Mouse (Mus musculus) myocyte (in vitro differentiated cells): ENCODE data around the gene Zfp800. TPM values are rescaled to one million over a fixed set of nuclear protein-coding genes. Genes with fewer than 3 reads are reported as not detected.
A peak's percentile ranks its signal among the peaks of the same experiment; 100 is the strongest.

Experiments
- H3K27me3 ChIP-seq: one replicate; pipeline ENCODE4 v1.6.1; 2011; ENCODE audit not compliant: control insufficient read depth, insufficient read depth, insufficient read length
- H3K36me3 ChIP-seq: one replicate; pipeline ENCODE4 v1.6.1; 2011; ENCODE audit not compliant: control insufficient read depth, insufficient read depth
- H3K4me2 ChIP-seq: one replicate; pipeline ENCODE4 v1.6.1; 2011; ENCODE audit warnings: low read depth, control low read depth
- H3K4me3 ChIP-seq: one replicate; pipeline ENCODE4 v1.5.1; 2011; ENCODE audit warnings: mild to moderate bottlenecking, control low read depth, moderate library complexity
- H3K79me2 ChIP-seq: one replicate; pipeline ENCODE4 v1.6.1; 2011; ENCODE audit not compliant: control insufficient read depth, insufficient read depth
- H3ac ChIP-seq: one replicate; pipeline ENCODE4 v1.6.1; 2011; ENCODE audit not compliant: control insufficient read depth, insufficient read length
- CEBPB ChIP-seq: IDR thresholded peaks from 2 replicates; pipeline ENCODE4 v1.6.1; 2011; ENCODE audit warnings: mild to moderate bottlenecking, moderate library complexity; ENCODE audit not compliant: poor library complexity, insufficient read depth, severe bottlenecking
- E2F4 ChIP-seq: IDR thresholded peaks from one replicate; pipeline ENCODE4 v1.6.1; 2011; ENCODE audit warnings: mild to moderate bottlenecking, control low read depth, moderate library complexity; ENCODE audit not compliant: insufficient read depth
- MAX ChIP-seq: IDR thresholded peaks from one replicate; pipeline ENCODE4 v1.6.1; 2011; ENCODE audit warnings: low read depth, mild to moderate bottlenecking, control low read depth
- MYOD1 ChIP-seq, 3 experiments: IDR thresholded peaks; one replicate each; pipeline ENCODE4 v1.6.1; 2011; ENCODE audit warnings: control low read depth in 2 of 3, low read depth in 2 of 3, mild to moderate bottlenecking in 2 of 3, moderate library complexity in 1 of 3; ENCODE audit not compliant: insufficient read length in 2 of 3, control insufficient read depth in 1 of 3
- MYOG ChIP-seq, 3 experiments: IDR thresholded peaks; one replicate each; pipeline ENCODE4 v1.6.1; 2011; ENCODE audit warnings: control low read depth in 2 of 3, low read depth in 2 of 3, mild to moderate bottlenecking in 2 of 3; ENCODE audit not compliant: insufficient read length in 2 of 3, control insufficient read depth in 1 of 3, insufficient read depth in 1 of 3
- POLR2A ChIP-seq: IDR thresholded peaks from one replicate; pipeline ENCODE4 v1.6.1; 2011; ENCODE audit warnings: low read depth, mild to moderate bottlenecking, control low read depth, moderate library complexity; ENCODE audit not compliant: insufficient read length
- POLR2AphosphoS2 ChIP-seq: IDR thresholded peaks from one replicate; pipeline ENCODE4 v1.6.1; 2011; ENCODE audit warnings: low read depth, control low read depth; ENCODE audit not compliant: insufficient read length
- REST ChIP-seq: IDR thresholded peaks from one replicate; pipeline ENCODE4 v1.6.1; 2011; ENCODE audit warnings: mild to moderate bottlenecking, control low read depth, moderate library complexity; ENCODE audit not compliant: insufficient read depth, insufficient read length
- SRF ChIP-seq: IDR thresholded peaks from one replicate; pipeline ENCODE4 v1.6.1; 2011; ENCODE audit warnings: low read depth; ENCODE audit not compliant: control insufficient read depth, insufficient read length
- TCF12 ChIP-seq: IDR thresholded peaks from one replicate; pipeline ENCODE4 v1.6.1; 2011; ENCODE audit warnings: mild to moderate bottlenecking, control low read depth; ENCODE audit not compliant: poor library complexity, insufficient read depth, severe bottlenecking
- TCF3 ChIP-seq: IDR thresholded peaks from one replicate; pipeline ENCODE4 v1.6.1; 2011; ENCODE audit warnings: low read depth, control low read depth; ENCODE audit not compliant: insufficient read length
- USF1 ChIP-seq: IDR thresholded peaks from one replicate; pipeline ENCODE4 v1.6.1; 2011; ENCODE audit warnings: low read depth, mild to moderate bottlenecking, control low read depth, moderate library complexity
- polyA plus RNA-seq: library from polyadenylated mRNA; unstranded; fragments of >200 nt; fragmentation: generic; extraction: Trizol; gene quantifications from one replicate; pipeline ENCODE4 v1.2.1, GENCODE M21; 2012; ENCODE audit warnings: missing spikeins

Gene Zfp800
- polyA plus RNA-seq, 1 experiment = 2.0 TPM

- H3ac ChIP-seq = peak overlapping the region; percentile 19
- H3K4me3 ChIP-seq = no peak overlapping the region
- TF ChIP-seq TCF12 (no peak), MYOD1 (IDR thresholded peaks at IDR 0.05; ENCODE audit: control insufficient read depth in 1 of 3, insufficient read length in 2 of 3, low read depth in 2 of 3) (no peak), REST (no peak), MYOG (IDR thresholded peaks at IDR 0.05; ENCODE audit: control insufficient read depth in 1 of 3, insufficient read depth in 1 of 3, insufficient read length in 2 of 3, low read depth in 2 of 3) (no peak), USF1 (no peak), POLR2AphosphoS2 (no peak), E2F4 (no peak), SRF (no peak), CEBPB (no peak), POLR2A (no peak), TCF3 (no peak), MAX (no peak)
- no peaks in the 10 kb centered on the region for H3K79me2 ChIP-seq
- no peaks in the 10 kb centered on the region for H3K36me3 ChIP-seq
- H3K4me2 ChIP-seq = peak overlapping the region; percentile 64
- H3K27me3 ChIP-seq = no peaks in the 10 kb centered on the region
Measured at GRCm38 (mm10) chr6:28214658-28215267, 183.0 kb downstream of the Zfp800 start.

DNA sequence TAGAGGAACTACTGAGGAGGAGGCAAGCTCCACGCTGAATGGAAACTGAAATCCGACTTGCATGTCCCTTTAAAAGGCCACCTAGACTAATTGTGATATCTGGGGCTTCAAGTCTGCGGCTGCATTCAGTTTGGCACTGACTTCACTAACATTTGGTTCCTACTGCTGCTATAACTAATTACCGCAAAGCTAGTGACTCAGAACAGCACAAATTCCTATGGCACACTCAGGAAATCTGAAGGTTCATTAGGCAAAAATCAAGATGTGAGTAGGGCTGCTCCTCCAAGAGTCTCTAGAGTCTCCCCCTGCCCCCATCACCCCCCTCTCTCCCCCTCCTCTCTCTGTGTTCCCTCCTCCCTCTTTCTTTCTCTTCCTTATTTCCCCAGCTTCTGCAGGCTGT is 194.4 kb downstream of the Zfp800 start:
- H3K4me2 ChIP-seq = no peak overlapping the region
- no peak overlapping the region for H3K4me3 ChIP-seq
- H3K79me2 ChIP-seq = no peaks in the 10 kb centered on the region
- no peaks in the 10 kb centered on the region for H3K27me3 ChIP-seq
- H3ac ChIP-seq = no peak overlapping the region
- H3K36me3 ChIP-seq = no peaks in the 10 kb centered on the region
- no peak for TF ChIP-seq MYOD1 (IDR thresholded peaks at IDR 0.05; ENCODE audit: control insufficient read depth in 1 of 3, insufficient read length in 2 of 3, low read depth in 2 of 3)
- TF ChIP-seq REST = no peak
- TF ChIP-seq POLR2A = no peak
- no peak for TF ChIP-seq USF1
- no peak for TF ChIP-seq E2F4
- no peak for TF ChIP-seq TCF3
- no peak for TF ChIP-seq POLR2AphosphoS2
- no peak for TF ChIP-seq CEBPB
- no peak for TF ChIP-seq MAX
- TF ChIP-seq SRF = no peak
- no peak for TF ChIP-seq MYOG (IDR thresholded peaks at IDR 0.05; ENCODE audit: control insufficient read depth in 1 of 3, insufficient read depth in 1 of 3, insufficient read length in 2 of 3, low read depth in 2 of 3)
- TF ChIP-seq TCF12 = no peak

DNA sequence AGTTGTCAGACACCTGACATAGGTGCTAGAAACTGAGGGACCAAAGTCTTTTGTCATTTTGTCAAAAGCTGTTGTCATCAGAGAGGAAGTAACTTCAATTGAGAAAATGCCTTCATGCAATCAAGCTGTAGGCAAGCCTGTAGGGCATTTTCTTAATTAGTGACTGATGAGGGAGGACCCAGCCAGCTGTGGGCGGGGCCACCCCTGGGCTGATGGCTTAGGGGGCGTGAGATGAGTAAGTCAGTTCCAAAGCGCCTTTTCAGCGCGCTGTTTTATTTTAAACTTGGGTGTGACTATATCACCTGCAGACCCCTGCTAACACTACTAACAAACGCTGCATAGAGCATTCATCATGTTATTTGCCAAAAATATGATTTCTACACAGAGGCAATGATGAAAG is 195.0 kb downstream of the Zfp800 start:
- H3K4me3 ChIP-seq = no peak overlapping the region
- H3ac ChIP-seq = no peak overlapping the region
- TF ChIP-seq MYOG (IDR thresholded peaks at IDR 0.05; ENCODE audit: control insufficient read depth in 1 of 3, insufficient read depth in 1 of 3, insufficient read length in 2 of 3, low read depth in 2 of 3) (no peak), MYOD1 (IDR thresholded peaks at IDR 0.05; ENCODE audit: control insufficient read depth in 1 of 3, insufficient read length in 2 of 3, low read depth in 2 of 3) (no peak), TCF12 (no peak), USF1 (no peak), CEBPB (no peak), MAX (no peak), POLR2A (no peak)
- H3K4me2 ChIP-seq = no peak overlapping the region
- no peaks in the 10 kb centered on the region for H3K27me3 ChIP-seq
- no peaks in the 10 kb centered on the region for H3K36me3 ChIP-seq
- no peaks in the 10 kb centered on the region for H3K79me2 ChIP-seq

GRCm38 (mm10) chr6:28193901-28194300 is 203.9 kb downstream of the Zfp800 start:
- H3K36me3 ChIP-seq = no peaks in the 10 kb centered on the region
- no peaks in the 10 kb centered on the region for H3K79me2 ChIP-seq
- no peak overlapping the region for H3K4me3 ChIP-seq
- no peak overlapping the region for H3K4me2 ChIP-seq
- no peak overlapping the region for H3ac ChIP-seq
- H3K27me3 ChIP-seq = no peaks in the 10 kb centered on the region
- TF ChIP-seq REST (no peak), E2F4 (no peak), MAX (no peak), POLR2AphosphoS2 (no peak), MYOD1 (IDR thresholded peaks at IDR 0.05; ENCODE audit: control insufficient read depth in 1 of 3, insufficient read length in 2 of 3, low read depth in 2 of 3) (no peak), MYOG (IDR thresholded peaks at IDR 0.05; ENCODE audit: control insufficient read depth in 1 of 3, insufficient read depth in 1 of 3, insufficient read length in 2 of 3, low read depth in 2 of 3) (no peak), TCF3 (no peak), TCF12 (no peak), POLR2A (no peak), USF1 (no peak), SRF (no peak), CEBPB (no peak)

DNA sequence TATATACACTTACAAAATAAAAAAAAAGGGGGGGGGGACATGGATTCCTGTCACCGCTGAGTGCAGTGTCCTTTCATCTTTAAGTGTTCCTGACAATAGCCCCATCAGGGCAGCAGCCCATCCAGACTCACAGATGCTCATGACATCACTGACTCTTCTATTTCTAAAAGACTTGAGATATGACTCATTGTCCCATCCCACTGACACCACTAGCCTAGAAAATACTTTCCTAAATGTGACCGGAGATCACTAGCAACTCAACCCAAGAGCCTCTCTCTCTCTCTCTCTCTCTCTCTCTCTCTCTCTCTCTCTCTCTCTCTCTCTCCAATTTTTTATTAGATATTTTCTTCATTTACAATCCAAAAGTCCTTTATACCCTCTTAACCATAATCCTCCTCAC is 205.9 kb downstream of the Zfp800 start:
- no peak overlapping the region for H3ac ChIP-seq
- no peaks in the 10 kb centered on the region for H3K79me2 ChIP-seq
- no peaks in the 10 kb centered on the region for H3K27me3 ChIP-seq
- TF ChIP-seq MYOD1 (IDR thresholded peaks at IDR 0.05; ENCODE audit: control insufficient read depth in 1 of 3, insufficient read length in 2 of 3, low read depth in 2 of 3) (no peak), USF1 (no peak), CEBPB (no peak), TCF3 (no peak), POLR2AphosphoS2 (no peak), SRF (no peak), POLR2A (no peak), REST (no peak), TCF12 (no peak), E2F4 (no peak), MAX (no peak), MYOG (IDR thresholded peaks at IDR 0.05; ENCODE audit: control insufficient read depth in 1 of 3, insufficient read depth in 1 of 3, insufficient read length in 2 of 3, low read depth in 2 of 3) (no peak)
- H3K36me3 ChIP-seq = no peaks in the 10 kb centered on the region
- H3K4me3 ChIP-seq = no peak overlapping the region
- H3K4me2 ChIP-seq = no peak overlapping the region
